Mouse (Mus musculus): ENCODE data around the gene Slc25a11. TPM values are rescaled to one million over a fixed set of nuclear protein-coding genes. Genes with fewer than 3 reads are reported as not detected.

Slc25a11 gene
- total RNA-seq (2022), result 100 to 1,000 TPM; 121 to 137 (median 127) TPM

- peak; percentile 95 for DNase-seq
These were observed at the start of gene Slc25a11, which contains the start of gene Rnf167 for GRCm38 (mm10) chr11:70646691-70647650. Slc25a11 (minus strand) TSS chr11:70647479. Rnf167 (plus strand) TSS chr11:70647235.

- no peak for DNase-seq
These were observed 46.2 kb upstream of the Slc25a11 start for GRCm38 (mm10) chr11:70693504-70693903.

- DNase-seq, result no peak
These were observed 42.3 kb upstream of the Slc25a11 start for GRCm38 (mm10) chr11:70689578-70689977.

GRCm38 (mm10) chr11:70688372-70688771 is 41.1 kb upstream of the Slc25a11 start:
- DNase-seq, result no peak

- DNase-seq, result peak; percentile 80
These were observed 40.4 kb upstream of the Slc25a11 start, which contains the start of gene Camta2 for GRCm38 (mm10) chr11:70687601-70688199. Camta2 (minus strand) TSS chr11:70688105.

- DNase-seq, result no peak
These were observed 39.8 kb upstream of the Slc25a11 start for GRCm38 (mm10) chr11:70686901-70687566.

- no peak for DNase-seq
These were observed 36.4 kb upstream of the Slc25a11 start for GRCm38 (mm10) chr11:70683640-70684039.

- no peak for DNase-seq
These were observed 34.8 kb upstream of the Slc25a11 start for GRCm38 (mm10) chr11:70681897-70682581.

GRCm38 (mm10) chr11:70681170-70681569 is 33.9 kb upstream of the Slc25a11 start:
- no peak for DNase-seq

- no peak for DNase-seq
These were observed 32.6 kb upstream of the Slc25a11 start for GRCm38 (mm10) chr11:70679894-70680293.

GRCm38 (mm10) chr11:70679361-70679760 is 32.1 kb upstream of the Slc25a11 start:
- no peak for DNase-seq

- no peak for DNase-seq
These were observed 31.3 kb upstream of the Slc25a11 start for GRCm38 (mm10) chr11:70678576-70678975.

GRCm38 (mm10) chr11:70678092-70678491 is 30.8 kb upstream of the Slc25a11 start:
- DNase-seq, result no peak

GRCm38 (mm10) chr11:70674501-70674900 is 27.2 kb upstream of the Slc25a11 start:
- no peak for DNase-seq

- no peak for DNase-seq
These were observed 26.7 kb upstream of the Slc25a11 start for GRCm38 (mm10) chr11:70674014-70674413.

GRCm38 (mm10) chr11:70671333-70672047 is 24.2 kb upstream of the Slc25a11 start:
- no peak for DNase-seq

- no peak for DNase-seq
These were observed 23.2 kb upstream of the Slc25a11 start for GRCm38 (mm10) chr11:70670483-70670882.

GRCm38 (mm10) chr11:70669582-70670345 is 22.5 kb upstream of the Slc25a11 start:
- DNase-seq, result peak; percentile 79

- DNase-seq, result peak; percentile 99
These were observed 21.7 kb upstream of the Slc25a11 start, which contains the start of gene Spag7 for GRCm38 (mm10) chr11:70668771-70669505. Spag7 (minus strand) TSS chr11:70669416.

GRCm38 (mm10) chr11:70668335-70668770 is 21.1 kb upstream of the Slc25a11 start:
- DNase-seq, result no peak

Measured in adrenal gland, adult 8-10 months (tissue).